Mouse (Mus musculus) heart, embryonic 11.5 days (tissue): ENCODE measurements around the gene Nos2. TPM values are rescaled to one million over a fixed set of nuclear protein-coding genes. Genes with fewer than 3 reads are reported as not detected.
A peak's percentile ranks its signal among the peaks of the same experiment; 100 is the strongest.

ENCODE experiments used
- ATAC-seq: fragments of 200-750 bp; cut with Nextera tagmentation; replicated peaks from 2 replicates; pipeline ENCODE4 v1.8.0; 2017; ENCODE audit warnings: moderate library complexity; ENCODE audit not compliant: insufficient number of reproducible peaks, low FRiP score, low TSS enrichment
- H3K27ac ChIP-seq: fragments of 300-500 bp; sonication (generic); 2 replicates; pipeline ENCODE4 v1.5.1; 2014; ENCODE audit warnings: mild to moderate bottlenecking, low read depth, low read length
- H3K27me3 ChIP-seq: fragments of 300-500 bp; sonication (generic); 2 replicates; pipeline ENCODE4 v1.6.1; 2014; ENCODE audit warnings: mild to moderate bottlenecking, low read length, mixed read lengths; ENCODE audit not compliant: control insufficient read depth, insufficient read depth
- H3K36me3 ChIP-seq: fragments of 300-500 bp; sonication (generic); 2 replicates; pipeline ENCODE4 v1.6.1; 2014; ENCODE audit warnings: mild to moderate bottlenecking, low read length, moderate library complexity, mixed read lengths; ENCODE audit not compliant: control insufficient read depth, insufficient read depth
- H3K4me1 ChIP-seq: fragments of 300-500 bp; sonication (generic); 2 replicates; pipeline ENCODE4 v1.6.1; 2014; ENCODE audit warnings: low read length; ENCODE audit not compliant: control insufficient read depth, insufficient read depth
- H3K4me2 ChIP-seq: fragments of 300-500 bp; sonication (generic); 2 replicates; pipeline ENCODE4 v1.6.1; 2014; ENCODE audit warnings: mild to moderate bottlenecking, moderate library complexity
- H3K4me3 ChIP-seq: fragments of 300-500 bp; sonication (generic); 2 replicates; pipeline ENCODE4 v1.5.1; 2014; ENCODE audit warnings: low read depth, low read length
- H3K9ac ChIP-seq: fragments of 300-500 bp; sonication (generic); 2 replicates; pipeline ENCODE4 v1.6.1; 2014; ENCODE audit warnings: mild to moderate bottlenecking, low read depth, low read length, moderate library complexity
- H3K9me3 ChIP-seq: fragments of 300-500 bp; sonication (generic); replicated peaks from 2 replicates; pipeline ENCODE4 v1.6.1; 2016; ENCODE audit warnings: low read length; ENCODE audit not compliant: control insufficient read depth
- WGBS: fragments of 180-500 bp; shearing (Covaris S2); extraction: QIAGEN DNeasy Blood & Tissue Kit; methylation state at CpG from one replicate; pipeline ENCODE4 v1.1.7; 2014; ENCODE audit not compliant: insufficient replicate concordance; 5-methylcytosine and 5-hydroxymethylcytosine counted together
- polyA plus RNA-seq: library from polyadenylated mRNA; unstranded; fragments of >200 nt; fragmentation: Nextera tagmentation; extraction: Ambion mirVana; gene quantifications from 2 replicates; pipeline ENCODE4 v1.2.1, GENCODE M21; 2014

The Nos2 gene
- polyA plus RNA-seq, 1 experiment from 2014 or later: 0.11 TPM

GRCm38 (mm10) chr11:78935178-78935577 lies 14.6 kb downstream of the Nos2 start:
- 74% methylated on average over 6 of the region's 6 CpGs for WGBS

GRCm38 (mm10) chr11:78943083-78943482 lies 22.5 kb downstream of the Nos2 start:
- H3K27ac ChIP-seq: no peak overlapping the region
- H3K4me3 ChIP-seq: no peak overlapping the region
- 82% methylated on average over 1 of the region's 1 CpGs for WGBS
- no peak overlapping the region for H3K9ac ChIP-seq
- no peaks in the 10 kb centered on the region for H3K4me1 ChIP-seq
- H3K9me3 ChIP-seq: no peaks in the 10 kb centered on the region
- H3K36me3 ChIP-seq: no peaks in the 10 kb centered on the region
- ATAC-seq: no peak
- no peak overlapping the region for H3K4me2 ChIP-seq
- no peaks in the 10 kb centered on the region for H3K27me3 ChIP-seq

More at GRCm38 (mm10) chr11:78935178-78935577, 14.6 kb downstream of the Nos2 start:
- no peaks in the 10 kb centered on the region for H3K36me3 ChIP-seq
- H3K27me3 ChIP-seq: no peaks in the 10 kb centered on the region
- no peaks in the 10 kb centered on the region for H3K9me3 ChIP-seq
- H3K27ac ChIP-seq: no peak overlapping the region
- no peaks in the 10 kb centered on the region for H3K4me1 ChIP-seq
- H3K4me2 ChIP-seq: no peak overlapping the region
- no peak for ATAC-seq
- H3K9ac ChIP-seq: no peak overlapping the region
- no peak overlapping the region for H3K4me3 ChIP-seq

- no peak overlapping the region for H3K4me2 ChIP-seq
- ATAC-seq: no peak
- WGBS: 75% methylated on average over 8 of the region's 8 CpGs
- no peak overlapping the region for H3K27ac ChIP-seq
- no peaks in the 10 kb centered on the region for H3K36me3 ChIP-seq
- H3K9me3 ChIP-seq: no peaks in the 10 kb centered on the region
- H3K4me3 ChIP-seq: no peak overlapping the region
- peaks cover 24% of the 10 kb centered on the region for H3K27me3 ChIP-seq
- no peaks in the 10 kb centered on the region for H3K4me1 ChIP-seq
- H3K9ac ChIP-seq: no peak overlapping the region
These were observed 29.8 kb downstream of the Nos2 start for GRCm38 (mm10) chr11:78950365-78950764.

- 5% methylated on average over 17 of the region's 17 CpGs for WGBS
- peaks cover 27% of the 10 kb centered on the region for H3K27me3 ChIP-seq
These were observed 31.9 kb downstream of the Nos2 start for GRCm38 (mm10) chr11:78952467-78952866.

GRCm38 (mm10) chr11:78956260-78956659 lies 35.7 kb downstream of the Nos2 start:
- Histone ChIP-seq H3K4me2 (no peak overlapping the region), H3K9ac (no peak overlapping the region), H3K36me3 (no peaks in the 10 kb centered on the region), H3K4me3 (no peak overlapping the region), H3K4me1 (no peaks in the 10 kb centered on the region), H3K27me3 (peaks cover 26% of the 10 kb centered on the region), H3K27ac (no peak overlapping the region), H3K9me3 (no peaks in the 10 kb centered on the region)
- 10% methylated on average over 7 of the region's 7 CpGs for WGBS
- no peak for ATAC-seq

More at GRCm38 (mm10) chr11:78952467-78952866, 31.9 kb downstream of the Nos2 start:
- 0 out of 2 replicates have a peak overlapping the region, but pooled peaks have one; percentile 36 for H3K4me2 ChIP-seq
- H3K27ac ChIP-seq: no peak overlapping the region
- no peaks in the 10 kb centered on the region for H3K36me3 ChIP-seq
- no peak for ATAC-seq
- H3K4me1 ChIP-seq: no peaks in the 10 kb centered on the region
- H3K9ac ChIP-seq: no peak overlapping the region
- no peaks in the 10 kb centered on the region for H3K9me3 ChIP-seq
- H3K4me3 ChIP-seq: no peak overlapping the region

- Histone ChIP-seq H3K4me2 (no peak overlapping the region), H3K27me3 (peaks cover 8% of the 10 kb centered on the region), H3K27ac (no peak overlapping the region), H3K9ac (no peak overlapping the region), H3K9me3 (no peaks in the 10 kb centered on the region), H3K4me3 (no peak overlapping the region), H3K4me1 (no peaks in the 10 kb centered on the region), H3K36me3 (no peaks in the 10 kb centered on the region)
- 53% methylated on average over 8 of the region's 8 CpGs for WGBS
- ATAC-seq: no peak
These were observed 38.8 kb downstream of the Nos2 start for GRCm38 (mm10) chr11:78959367-78959766.

- no peak overlapping the region for H3K9ac ChIP-seq
- H3K4me3 ChIP-seq: no peak overlapping the region
- peaks cover 8% of the 10 kb centered on the region for H3K27me3 ChIP-seq
- H3K4me1 ChIP-seq: no peaks in the 10 kb centered on the region
- no peaks in the 10 kb centered on the region for H3K9me3 ChIP-seq
- no peak for ATAC-seq
- no peaks in the 10 kb centered on the region for H3K36me3 ChIP-seq
- H3K4me2 ChIP-seq: no peak overlapping the region
- no peak overlapping the region for H3K27ac ChIP-seq
- 61% methylated on average over 5 of the region's 5 CpGs for WGBS
These were observed 39.4 kb downstream of the Nos2 start for GRCm38 (mm10) chr11:78959841-78960520.

- Histone ChIP-seq H3K4me3 (no peak overlapping the region), H3K4me1 (no peaks in the 10 kb centered on the region), H3K4me2 (no peak overlapping the region), H3K36me3 (no peaks in the 10 kb centered on the region), H3K9me3 (no peaks in the 10 kb centered on the region), H3K9ac (no peak overlapping the region), H3K27ac (no peak overlapping the region), H3K27me3 (peaks cover 8% of the 10 kb centered on the region)
- no peak for ATAC-seq
- 35% methylated on average over 5 of the region's 5 CpGs for WGBS
These were observed 40.6 kb downstream of the Nos2 start for GRCm38 (mm10) chr11:78961221-78961620.

GRCm38 (mm10) chr11:78967371-78967770 lies 46.8 kb downstream of the Nos2 start:
- Histone ChIP-seq H3K9me3 (no peaks in the 10 kb centered on the region), H3K4me3 (no peak overlapping the region), H3K4me2 (no peak overlapping the region), H3K9ac (no peak overlapping the region), H3K27me3 (no peaks in the 10 kb centered on the region), H3K4me1 (no peaks in the 10 kb centered on the region), H3K36me3 (no peaks in the 10 kb centered on the region), H3K27ac (no peak overlapping the region)
- WGBS: 23% methylated on average over 4 of the region's 4 CpGs
- ATAC-seq: no peak
